Mouse (Mus musculus) embryonic facial prominence, embryonic 12.5 days (tissue): Measurements from ENCODE around the gene Rgp1. TPM values are rescaled to one million over a fixed set of nuclear protein-coding genes. Genes with fewer than 3 reads are reported as not detected.
"Not testable (repeated sequence)": the region's sequence is repeated elsewhere in the genome, so short reads cannot be mapped to it uniquely, and the experiment has no call there.

ENCODE experiments used
- ATAC-seq: fragments of 200-750 bp; cut with Nextera tagmentation; 2 replicates; pipeline ENCODE4 v1.8.0; 2017; ENCODE audit not compliant: insufficient number of reproducible peaks, insufficient read depth, low FRiP score, low TSS enrichment
- H3K27ac ChIP-seq: fragments of 300-500 bp; sonication (generic); 2 replicates; pipeline ENCODE4 v1.5.1; 2016; ENCODE audit warnings: mild to moderate bottlenecking
- H3K27me3 ChIP-seq: fragments of 300-500 bp; sonication (generic); 2 replicates; pipeline ENCODE4 v1.6.1; 2016; ENCODE audit warnings: mild to moderate bottlenecking, moderate library complexity
- H3K36me3 ChIP-seq: fragments of 300-500 bp; sonication (generic); 2 replicates; pipeline ENCODE4 v1.6.1; 2016; ENCODE audit warnings: mild to moderate bottlenecking
- H3K4me1 ChIP-seq: fragments of 300-500 bp; sonication (generic); 2 replicates; pipeline ENCODE4 v1.6.1; 2016
- H3K4me2 ChIP-seq: fragments of 300-500 bp; sonication (generic); replicated peaks from 2 replicates; pipeline ENCODE4 v1.6.1; 2016; ENCODE audit warnings: mild to moderate bottlenecking, moderate library complexity
- H3K4me3 ChIP-seq: fragments of 300-500 bp; sonication (generic); 2 replicates; pipeline ENCODE4 v1.5.1; 2016; ENCODE audit warnings: mild to moderate bottlenecking
- H3K9ac ChIP-seq: fragments of 300-500 bp; sonication (generic); 2 replicates; pipeline ENCODE4 v1.6.1; 2016; ENCODE audit warnings: mild to moderate bottlenecking, moderate library complexity
- H3K9me3 ChIP-seq: fragments of 300-500 bp; sonication (generic); 2 replicates; pipeline ENCODE4 v1.6.1; 2016; ENCODE audit warnings: mild to moderate bottlenecking, moderate library complexity
- WGBS: fragments of 180-500 bp; shearing (Covaris S2); methylation state at CpG from one replicate; pipeline ENCODE4 v1.1.7; 2016; 5-methylcytosine and 5-hydroxymethylcytosine counted together
- polyA plus RNA-seq: library from polyadenylated mRNA; unstranded; fragments of >200 nt; fragmentation: Nextera tagmentation; extraction: Ambion mirVana; gene quantifications from 2 replicates; pipeline ENCODE4 v1.2.1, GENCODE M21; 2016

Gene Rgp1
- polyA plus RNA-seq, 1 experiment from 2014 or later = 33.8 TPM

DNA sequence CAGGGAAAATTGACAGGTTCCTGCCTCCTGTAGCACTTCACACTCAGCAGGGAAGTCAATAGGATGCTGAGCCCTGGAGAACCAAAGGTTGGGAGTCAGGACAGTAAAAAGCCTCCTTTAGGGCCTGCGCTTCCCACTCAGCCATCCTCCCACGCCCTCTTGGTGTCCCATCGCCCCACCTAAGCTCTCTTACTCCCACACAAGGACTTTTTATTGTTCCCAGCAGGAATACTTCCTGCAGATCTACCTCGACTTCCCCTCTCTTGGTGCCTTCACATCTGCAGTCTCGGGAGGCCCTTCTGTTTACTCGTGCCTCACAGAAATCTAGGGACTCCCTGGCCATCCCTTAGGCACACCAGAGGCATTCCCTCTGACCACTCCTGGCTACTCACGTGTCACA is 4.9 kb downstream of the Rgp1 start:
- Histone ChIP-seq H3K27ac (no peak overlapping the region), H3K4me3 (no peak overlapping the region), H3K36me3 (peaks cover 39% of the 10 kb centered on the region), H3K4me1 (peaks cover 8% of the 10 kb centered on the region), H3K9me3 (no peaks in the 10 kb centered on the region), H3K4me2 (no peak overlapping the region), H3K9ac (no peak overlapping the region), H3K27me3 (no peaks in the 10 kb centered on the region)
- ATAC-seq = no peak
- 83% methylated on average over 7 of the region's 7 CpGs for WGBS

DNA sequence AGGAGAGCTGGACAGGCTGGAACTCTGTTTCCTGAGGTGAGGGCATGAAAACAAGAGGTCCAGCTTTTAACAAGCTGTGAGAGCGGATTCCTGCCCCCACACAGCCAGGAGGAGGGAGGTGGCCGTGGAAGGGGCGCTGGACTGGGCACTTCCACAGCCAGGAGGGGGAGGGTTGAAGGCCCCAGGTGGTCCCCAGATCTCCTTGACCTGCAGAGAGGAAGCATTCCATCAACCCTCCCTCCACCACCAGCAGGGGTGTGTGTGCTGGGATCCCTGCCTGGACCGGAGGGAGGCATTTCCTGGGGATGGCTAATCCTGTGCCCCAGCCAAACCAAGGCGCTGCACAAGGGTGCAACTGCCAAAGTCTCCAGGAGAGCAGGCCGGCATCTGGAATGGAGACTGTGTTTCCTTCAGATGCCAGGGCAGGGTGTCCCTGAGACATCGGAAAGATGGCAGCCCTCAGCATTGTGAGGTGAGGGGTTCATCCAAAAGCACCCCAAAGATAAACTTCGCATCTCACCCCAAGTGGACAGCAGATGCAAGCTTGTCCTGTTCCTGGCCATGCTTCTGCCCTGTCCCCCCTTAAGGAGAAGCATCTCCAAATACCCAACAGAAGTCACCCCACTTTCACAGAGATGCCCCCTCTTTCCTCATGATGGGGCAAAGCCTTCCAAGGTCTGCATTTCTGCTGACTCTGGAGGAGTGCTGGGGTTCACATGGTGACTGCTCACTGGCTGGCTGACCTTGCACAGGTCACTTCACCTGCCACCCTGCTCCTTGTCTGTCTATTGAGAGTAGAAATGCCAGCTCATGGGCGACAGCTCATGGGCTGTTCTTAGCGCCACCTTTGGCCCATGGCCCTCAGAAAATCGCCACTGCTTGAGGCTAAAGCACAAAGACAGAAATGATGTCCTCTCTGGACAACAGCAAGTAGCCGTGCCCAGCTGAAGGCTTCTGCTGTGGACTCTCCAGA is 6.2 kb downstream of the Rgp1 start, which contains the start of gene Msmp:
TSS of gene Msmp (minus strand) at position 51 of the 973 bp plus-strand sequence.
- Histone ChIP-seq H3K9ac (no peak within 1 kb of the TSS), H3K4me1 (peaks cover 2% of the 10 kb centered on the region; the same call in 1 of the 2 replicates), H3K36me3 (peaks cover 39% of the 10 kb centered on the region), H3K4me3 (no peak within 1 kb of the TSS), H3K9me3 (no peaks in the 10 kb centered on the region), H3K27ac (no peak within 1 kb of the TSS), H3K4me2 (no peak within 1 kb of the TSS), H3K27me3 (no peaks in the 10 kb centered on the region)
- 62% methylated on average over 12 of the region's 12 CpGs for WGBS
- no peak for ATAC-seq

GRCm38 (mm10) chr4:43585682-43586081 is 7.2 kb downstream of the Rgp1 start:
- Histone ChIP-seq H3K4me2 (no peak overlapping the region), H3K4me1 (no peaks in the 10 kb centered on the region), H3K9ac (no peak overlapping the region), H3K27ac (no peak overlapping the region), H3K9me3 (no peaks in the 10 kb centered on the region), H3K27me3 (no peaks in the 10 kb centered on the region), H3K4me3 (no peak overlapping the region), H3K36me3 (peaks cover 35% of the 10 kb centered on the region)
- no peak for ATAC-seq
- WGBS = 33% methylated on average over 10 of the region's 10 CpGs

- Histone ChIP-seq H3K36me3 (peaks cover 28% of the 10 kb centered on the region), H3K27me3 (no peaks in the 10 kb centered on the region), H3K4me3 (no peak overlapping the region), H3K4me2 (no peak overlapping the region), H3K9ac (no peak overlapping the region), H3K4me1 (no peaks in the 10 kb centered on the region), H3K9me3 (no peaks in the 10 kb centered on the region), H3K27ac (no peak overlapping the region)
- no peak for ATAC-seq
- WGBS = 75% methylated on average over 8 of the region's 8 CpGs
These were observed 7.9 kb downstream of the Rgp1 start for GRCm38 (mm10) chr4:43586411-43586810.

- no peak for ATAC-seq
- H3K27me3 ChIP-seq = no peaks in the 10 kb centered on the region
- peaks cover 16% of the 10 kb centered on the region for H3K36me3 ChIP-seq
- H3K9ac ChIP-seq = no peak overlapping the region
- H3K4me3 ChIP-seq = no peak overlapping the region
- 39% methylated on average over 7 of the region's 7 CpGs for WGBS
- no peaks in the 10 kb centered on the region for H3K4me1 ChIP-seq
- H3K9me3 ChIP-seq = no peaks in the 10 kb centered on the region
- H3K4me2 ChIP-seq = no peak overlapping the region
- no peak overlapping the region for H3K27ac ChIP-seq
These were observed 9.2 kb downstream of the Rgp1 start for GRCm38 (mm10) chr4:43587681-43588080.

DNA sequence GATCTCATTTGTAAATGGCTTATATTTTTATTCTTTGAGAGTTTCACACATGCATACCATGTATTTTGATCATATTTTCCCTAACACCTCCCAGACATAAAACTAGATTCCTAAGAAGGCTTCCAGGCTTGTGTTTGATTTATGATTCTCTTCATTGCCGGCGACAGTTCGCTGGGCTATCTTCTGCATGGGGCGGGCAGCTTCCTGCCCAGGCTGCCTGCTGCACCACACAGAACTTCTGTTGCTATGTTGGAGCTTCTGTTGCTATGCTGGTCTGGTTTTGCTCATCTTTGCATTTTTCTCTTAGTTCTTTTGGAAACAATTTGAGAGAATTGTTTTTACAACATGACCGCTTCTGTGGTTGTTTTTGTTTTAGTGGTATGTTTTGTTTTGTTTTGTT is 13.0 kb downstream of the Rgp1 start:
- Histone ChIP-seq H3K27me3 (no peaks in the 10 kb centered on the region), H3K9me3 (no peaks in the 10 kb centered on the region), H3K4me3 (no peak overlapping the region), H3K4me2 (no peak overlapping the region), H3K36me3 (no peaks in the 10 kb centered on the region), H3K9ac (no peak overlapping the region), H3K4me1 (no peaks in the 10 kb centered on the region), H3K27ac (no peak overlapping the region)
- 84% methylated on average over 5 of the region's 5 CpGs for WGBS
- no peak for ATAC-seq

DNA sequence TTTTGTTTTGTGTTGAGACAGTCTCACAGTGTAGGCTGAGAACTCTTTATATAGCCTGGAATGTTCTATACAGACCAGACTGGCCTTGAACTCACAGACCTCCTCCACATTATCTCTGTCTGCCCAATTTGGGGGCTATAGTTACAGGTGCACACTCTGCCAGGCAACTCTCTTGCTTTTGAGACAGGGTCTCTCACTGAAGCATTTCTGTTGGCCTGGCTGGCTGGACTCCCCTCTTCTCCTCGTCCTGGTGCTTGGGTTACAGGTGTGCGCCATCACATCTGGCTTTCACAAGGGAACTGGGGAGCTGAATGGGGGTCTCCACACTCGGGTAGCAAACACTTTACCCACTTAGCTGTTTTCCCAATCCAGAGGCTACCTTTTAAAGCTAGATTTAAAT is 13.4 kb downstream of the Rgp1 start:
- Histone ChIP-seq H3K4me2 (no peak overlapping the region), H3K9ac (no peak overlapping the region), H3K27me3 (no peaks in the 10 kb centered on the region), H3K36me3 (no peaks in the 10 kb centered on the region), H3K27ac (no peak overlapping the region), H3K9me3 (no peaks in the 10 kb centered on the region), H3K4me3 (no peak overlapping the region), H3K4me1 (no peaks in the 10 kb centered on the region)
- WGBS = 70% methylated on average over 3 of the region's 3 CpGs
- no peak for ATAC-seq

GRCm38 (mm10) chr4:43593453-43593852 is 14.9 kb downstream of the Rgp1 start:
- Histone ChIP-seq H3K4me2 (no peak overlapping the region), H3K27ac (no peak overlapping the region), H3K4me1 (no peaks in the 10 kb centered on the region), H3K9me3 (no peaks in the 10 kb centered on the region), H3K9ac (no peak overlapping the region), H3K4me3 (no peak overlapping the region), H3K27me3 (no peaks in the 10 kb centered on the region), H3K36me3 (no peaks in the 10 kb centered on the region)
- ATAC-seq = no peak
- WGBS = 67% methylated on average over 3 of the region's 3 CpGs

GRCm38 (mm10) chr4:43596597-43596996 is 18.1 kb downstream of the Rgp1 start:
- not testable (repeated sequence) for H3K4me2 ChIP-seq, H3K27ac ChIP-seq, ATAC-seq, H3K4me3 ChIP-seq, H3K9ac ChIP-seq, H3K27me3 ChIP-seq, H3K4me1 ChIP-seq, H3K36me3 ChIP-seq, H3K9me3 ChIP-seq
- WGBS = 79% methylated on average over 2 of the region's 2 CpGs

GRCm38 (mm10) chr4:43598200-43598599 is 19.7 kb downstream of the Rgp1 start:
- Histone ChIP-seq H3K9ac (no peak overlapping the region), H3K9me3 (no peaks in the 10 kb centered on the region), H3K27me3 (no peaks in the 10 kb centered on the region), H3K36me3 (no peaks in the 10 kb centered on the region), H3K27ac (no peak overlapping the region), H3K4me1 (no peaks in the 10 kb centered on the region), H3K4me3 (no peak overlapping the region), H3K4me2 (no peak overlapping the region)
- ATAC-seq = no peak
- 81% methylated on average over 4 of the region's 4 CpGs for WGBS

DNA sequence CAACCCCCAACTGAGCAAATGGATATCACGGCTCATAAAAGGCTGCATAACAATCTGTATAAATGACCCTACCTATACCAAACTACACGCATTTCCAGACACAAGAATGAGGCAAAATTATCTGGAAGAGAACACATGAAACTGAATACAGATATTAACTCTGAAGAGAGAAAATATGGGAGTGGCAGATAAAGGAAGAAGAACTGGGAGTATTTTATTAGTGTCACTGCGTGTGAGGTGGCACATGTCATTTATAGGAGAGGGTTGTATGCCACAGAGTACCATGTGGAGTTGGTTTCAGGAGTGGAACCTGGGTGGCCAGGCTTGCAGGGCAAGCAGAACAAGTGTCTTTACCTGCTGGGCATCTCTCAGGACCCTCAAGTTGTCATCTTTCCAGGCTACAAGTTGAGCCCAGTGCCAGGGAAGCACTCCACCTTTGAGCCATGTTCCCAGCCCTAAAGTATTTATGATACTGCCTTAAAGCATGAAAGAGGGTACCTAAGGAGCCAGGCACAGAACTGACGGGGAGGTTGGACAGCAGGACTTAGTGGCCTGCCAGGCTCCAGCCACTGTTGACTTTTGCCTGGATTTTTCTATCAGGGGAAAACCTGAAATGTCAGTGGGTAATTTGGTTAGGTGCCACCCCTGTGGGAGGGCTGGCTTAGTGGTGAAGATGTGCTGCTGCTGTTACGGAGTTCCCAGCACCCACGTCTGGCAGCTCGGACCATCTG is 20.3 kb downstream of the Rgp1 start:
- Histone ChIP-seq H3K27ac (no peak overlapping the region), H3K4me3 (no peak overlapping the region), H3K4me1 (no peaks in the 10 kb centered on the region), H3K9me3 (no peaks in the 10 kb centered on the region), H3K27me3 (no peaks in the 10 kb centered on the region), H3K9ac (no peak overlapping the region), H3K4me2 (no peak overlapping the region), H3K36me3 (no peaks in the 10 kb centered on the region)
- WGBS = 88% methylated on average over 7 of the region's 7 CpGs
- ATAC-seq = no peak
